Mouse (Mus musculus): ENCODE results near the gene Cybb. TPM values are rescaled to one million over a fixed set of nuclear protein-coding genes. Genes with fewer than 3 reads are reported as not detected.
"Not testable (repeated sequence)": the region's sequence is repeated elsewhere in the genome, so short reads cannot be mapped to it uniquely, and the experiment has no call there.

Cybb gene
- polyA plus RNA-seq (2014; fragmentation: Nextera tagmentation; extraction: Ambion mirVana): 3.0 and 3.8 TPM in 2 replicates

- H3K27me3 ChIP-seq (replicated peaks; ENCODE audit: control insufficient read depth, insufficient read depth, low read length): no peaks in the 10 kb centered on the region
- no peak within 1 kb of the TSS for H3K4me3 ChIP-seq (ENCODE audit: low read depth, low read length)
- no peaks in the 10 kb centered on the region for H3K9me3 ChIP-seq (ENCODE audit: control insufficient read depth, low read length)
- no peaks in the 10 kb centered on the region for H3K4me1 ChIP-seq (ENCODE audit: control insufficient read depth, insufficient read depth, low read length)
- H3K9ac ChIP-seq (ENCODE audit: low read depth, low read length): no peak within 1 kb of the TSS
- no peak within 1 kb of the TSS for H3K27ac ChIP-seq (replicated peaks; ENCODE audit: low read depth, low read length)
- DNase-seq (ENCODE audit: low spot score) (no peak), ATAC-seq (ENCODE audit: low read depth) (no peak)
- H3K36me3 ChIP-seq (ENCODE audit: control insufficient read depth, insufficient read depth, low read length): no peaks in the 10 kb centered on the region
- no peak within 1 kb of the TSS for H3K4me2 ChIP-seq (ENCODE audit: low read depth, low read length)
- 79% methylated on average over 4 of the region's 4 CpGs for WGBS
Observed at GRCm38 (mm10) chrX:9487671-9488070, at the start of gene Cybb. Gene Cybb (minus strand): TSS chrX:9487771.

DNA sequence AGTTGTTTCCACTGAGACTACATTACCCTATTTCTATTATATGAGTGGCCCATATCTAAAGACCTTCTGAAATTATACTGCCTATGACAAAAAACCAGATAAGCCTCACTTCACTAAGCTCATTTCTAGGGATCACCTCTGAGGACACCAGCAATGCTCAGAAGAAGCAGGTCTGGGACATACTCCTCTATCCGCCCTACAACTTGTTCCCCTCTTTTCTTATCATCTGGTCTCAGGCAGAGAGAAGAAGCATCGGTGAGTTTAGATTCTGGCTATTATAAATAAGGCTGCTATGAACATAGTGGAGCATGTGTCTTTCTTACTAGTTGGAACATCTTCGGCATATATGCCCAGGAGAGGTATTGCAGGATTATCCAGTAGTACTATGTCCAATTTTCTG is 49.3 kb upstream of the Cybb start:
- 87% methylated on average over 3 of the region's 3 CpGs for WGBS
- no peaks in the 10 kb centered on the region for H3K4me1 ChIP-seq (ENCODE audit: control insufficient read depth, insufficient read depth, low read length)
- DNase-seq (ENCODE audit: low spot score) (no peak), ATAC-seq (ENCODE audit: low read depth) (no peak)
- H3K4me3 ChIP-seq (ENCODE audit: low read depth, low read length): no peak overlapping the region
- H3K27me3 ChIP-seq (replicated peaks; ENCODE audit: control insufficient read depth, insufficient read depth, low read length): no peaks in the 10 kb centered on the region
- H3K9ac ChIP-seq (ENCODE audit: low read depth, low read length): no peak overlapping the region
- no peak overlapping the region for H3K4me2 ChIP-seq (ENCODE audit: low read depth, low read length)
- H3K36me3 ChIP-seq (ENCODE audit: control insufficient read depth, insufficient read depth, low read length): no peaks in the 10 kb centered on the region
- no peak overlapping the region for H3K27ac ChIP-seq (replicated peaks; ENCODE audit: low read depth, low read length)
- H3K9me3 ChIP-seq (ENCODE audit: control insufficient read depth, low read length): no peaks in the 10 kb centered on the region

GRCm38 (mm10) chrX:9519969-9520368 is 32.4 kb upstream of the Cybb start:
- not testable (repeated sequence) for ATAC-seq (ENCODE audit: low read depth); H3K4me3 ChIP-seq (ENCODE audit: low read depth, low read length); H3K27me3 ChIP-seq (replicated peaks; ENCODE audit: control insufficient read depth, insufficient read depth, low read length); H3K4me2 ChIP-seq (ENCODE audit: low read depth, low read length); H3K36me3 ChIP-seq (ENCODE audit: control insufficient read depth, insufficient read depth, low read length); H3K4me1 ChIP-seq (ENCODE audit: control insufficient read depth, insufficient read depth, low read length); H3K27ac ChIP-seq (replicated peaks; ENCODE audit: low read depth, low read length); H3K9ac ChIP-seq (ENCODE audit: low read depth, low read length); H3K9me3 ChIP-seq (ENCODE audit: control insufficient read depth, low read length)
- DNase-seq (ENCODE audit: low spot score): peak; percentile 23
- 25% methylated on average over 2 of the region's 2 CpGs for WGBS

- not testable (repeated sequence) for H3K9ac ChIP-seq (ENCODE audit: low read depth, low read length); H3K27me3 ChIP-seq (replicated peaks; ENCODE audit: control insufficient read depth, insufficient read depth, low read length); DNase-seq (ENCODE audit: low spot score); ATAC-seq (ENCODE audit: low read depth); H3K4me3 ChIP-seq (ENCODE audit: low read depth, low read length); H3K27ac ChIP-seq (replicated peaks; ENCODE audit: low read depth, low read length); H3K9me3 ChIP-seq (ENCODE audit: control insufficient read depth, low read length); H3K36me3 ChIP-seq (ENCODE audit: control insufficient read depth, insufficient read depth, low read length); H3K4me1 ChIP-seq (ENCODE audit: control insufficient read depth, insufficient read depth, low read length); H3K4me2 ChIP-seq (ENCODE audit: low read depth, low read length)
Observed at GRCm38 (mm10) chrX:9517531-9517930, 30.0 kb upstream of the Cybb start.

- not testable (repeated sequence) for DNase-seq (ENCODE audit: low spot score)
Observed at GRCm38 (mm10) chrX:9475036-9475435, 12.5 kb downstream of the Cybb start.

GRCm38 (mm10) chrX:9474440-9474839 is 13.1 kb downstream of the Cybb start:
- ATAC-seq (ENCODE audit: low read depth): no peak
- H3K4me3 ChIP-seq (ENCODE audit: low read depth, low read length): no peak overlapping the region
- no peaks in the 10 kb centered on the region for H3K36me3 ChIP-seq (ENCODE audit: control insufficient read depth, insufficient read depth, low read length)
- H3K9me3 ChIP-seq (ENCODE audit: control insufficient read depth, low read length): no peaks in the 10 kb centered on the region
- no peaks in the 10 kb centered on the region for H3K4me1 ChIP-seq (ENCODE audit: control insufficient read depth, insufficient read depth, low read length)
- H3K27me3 ChIP-seq (replicated peaks; ENCODE audit: control insufficient read depth, insufficient read depth, low read length): no peaks in the 10 kb centered on the region
- H3K27ac ChIP-seq (replicated peaks; ENCODE audit: low read depth, low read length): no peak overlapping the region
- no peak overlapping the region for H3K9ac ChIP-seq (ENCODE audit: low read depth, low read length)
- no peak for DNase-seq (ENCODE audit: low spot score)
- no peak overlapping the region for H3K4me2 ChIP-seq (ENCODE audit: low read depth, low read length)

More at GRCm38 (mm10) chrX:9475036-9475435, 12.5 kb downstream of the Cybb start:
- whole genome bisulfite sequencing: 78% methylated on average over 6 of the region's 6 CpGs
- not testable (repeated sequence) for H3K4me2 ChIP-seq (ENCODE audit: low read depth, low read length); H3K4me3 ChIP-seq (ENCODE audit: low read depth, low read length); H3K9me3 ChIP-seq (ENCODE audit: control insufficient read depth, low read length); H3K9ac ChIP-seq (ENCODE audit: low read depth, low read length); H3K27ac ChIP-seq (replicated peaks; ENCODE audit: low read depth, low read length); H3K36me3 ChIP-seq (ENCODE audit: control insufficient read depth, insufficient read depth, low read length); H3K27me3 ChIP-seq (replicated peaks; ENCODE audit: control insufficient read depth, insufficient read depth, low read length); H3K4me1 ChIP-seq (ENCODE audit: control insufficient read depth, insufficient read depth, low read length); ATAC-seq (ENCODE audit: low read depth)

DNA sequence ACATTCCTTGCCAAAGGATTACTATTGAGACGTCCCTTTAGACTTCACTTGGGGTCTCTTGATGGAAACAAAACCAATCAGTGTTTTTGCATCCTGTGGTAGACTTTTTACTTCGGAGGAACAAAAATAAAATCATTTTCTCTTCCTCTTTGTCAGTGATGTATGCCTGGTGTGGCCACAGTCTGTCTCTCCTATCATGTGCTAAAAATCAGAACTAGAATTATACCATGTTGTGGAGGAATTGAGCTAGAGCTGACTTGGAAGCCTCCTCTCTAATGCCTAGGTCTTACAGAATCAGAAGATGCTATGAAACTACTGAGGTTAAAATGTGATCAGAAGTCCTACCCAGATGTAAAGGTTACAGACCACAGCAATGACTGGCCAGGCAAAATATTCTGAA is 13.8 kb downstream of the Cybb start:
- Histone ChIP-seq H3K36me3 (ENCODE audit: control insufficient read depth, insufficient read depth, low read length) (no peaks in the 10 kb centered on the region), H3K9me3 (ENCODE audit: control insufficient read depth, low read length) (no peaks in the 10 kb centered on the region), H3K4me3 (ENCODE audit: low read depth, low read length) (no peak overlapping the region), H3K27ac (replicated peaks; ENCODE audit: low read depth, low read length) (no peak overlapping the region), H3K9ac (ENCODE audit: low read depth, low read length) (no peak overlapping the region), H3K4me1 (ENCODE audit: control insufficient read depth, insufficient read depth, low read length) (no peaks in the 10 kb centered on the region), H3K4me2 (ENCODE audit: low read depth, low read length) (no peak overlapping the region), H3K27me3 (replicated peaks; ENCODE audit: control insufficient read depth, insufficient read depth, low read length) (no peaks in the 10 kb centered on the region)
- DNase-seq (ENCODE audit: low spot score) (no peak), ATAC-seq (ENCODE audit: low read depth) (no peak)
- WGBS: 63% methylated on average over 2 of the region's 2 CpGs

DNA sequence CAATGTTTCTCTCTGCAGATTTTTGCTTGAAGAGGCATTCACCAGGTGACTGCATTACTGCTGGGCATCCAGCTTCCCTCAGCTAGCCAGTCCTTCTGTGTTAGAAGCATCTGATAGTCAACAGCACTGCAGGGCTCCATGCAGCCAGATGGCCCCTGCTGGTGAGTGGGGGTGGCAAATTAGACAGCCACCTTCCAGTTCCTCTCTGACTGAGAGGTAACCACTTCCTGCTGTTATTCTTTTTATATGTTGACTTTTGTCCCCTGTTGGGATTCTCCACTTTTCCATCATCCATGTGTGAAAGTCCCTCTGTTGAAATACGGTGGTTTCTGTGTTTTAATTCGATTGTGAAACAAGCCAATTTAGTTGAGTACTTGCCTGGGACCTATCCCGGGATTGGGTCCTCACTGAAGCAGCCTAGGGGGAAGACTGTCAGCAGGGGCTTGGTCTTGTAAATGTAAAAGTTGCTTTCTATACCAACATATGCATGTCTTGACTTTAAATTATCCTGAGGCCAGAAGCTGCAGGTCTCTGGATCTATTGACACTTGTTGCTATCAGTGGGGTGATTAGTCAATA is 16.7 kb downstream of the Cybb start:
- no peak overlapping the region for H3K9ac ChIP-seq (ENCODE audit: low read depth, low read length)
- H3K4me3 ChIP-seq (ENCODE audit: low read depth, low read length): no peak overlapping the region
- no peak overlapping the region for H3K27ac ChIP-seq (replicated peaks; ENCODE audit: low read depth, low read length)
- WGBS: 44% methylated on average over 3 of the region's 3 CpGs
- H3K27me3 ChIP-seq (replicated peaks; ENCODE audit: control insufficient read depth, insufficient read depth, low read length): no peaks in the 10 kb centered on the region
- no peaks in the 10 kb centered on the region for H3K4me1 ChIP-seq (ENCODE audit: control insufficient read depth, insufficient read depth, low read length)
- no peak for ATAC-seq (ENCODE audit: low read depth)
- no peaks in the 10 kb centered on the region for H3K9me3 ChIP-seq (ENCODE audit: control insufficient read depth, low read length)
- DNase-seq (ENCODE audit: low spot score): no peak
- no peaks in the 10 kb centered on the region for H3K36me3 ChIP-seq (ENCODE audit: control insufficient read depth, insufficient read depth, low read length)
- no peak overlapping the region for H3K4me2 ChIP-seq (ENCODE audit: low read depth, low read length)

DNA sequence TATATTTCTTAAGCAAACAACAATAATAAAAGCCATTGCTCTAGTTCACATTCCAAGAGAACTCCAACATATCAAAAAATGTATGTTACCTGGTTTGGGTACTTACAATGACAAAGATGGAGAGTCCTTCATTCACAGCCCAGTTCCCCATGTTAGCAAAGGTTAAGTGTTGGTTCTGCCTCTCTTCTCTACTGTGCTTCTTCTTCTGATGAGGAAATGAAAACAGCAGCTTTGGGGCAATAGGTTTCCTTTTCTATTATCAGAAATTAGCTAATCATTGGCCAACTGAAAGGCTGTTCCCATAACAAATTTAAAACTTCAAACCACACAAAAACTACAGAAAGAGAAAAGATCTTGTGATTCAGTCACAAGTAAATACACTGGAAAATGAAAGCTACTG is 18.5 kb downstream of the Cybb start:
- no peak for DNase-seq (ENCODE audit: low spot score)
- Histone ChIP-seq H3K36me3 (ENCODE audit: control insufficient read depth, insufficient read depth, low read length) (no peaks in the 10 kb centered on the region), H3K27ac (replicated peaks; ENCODE audit: low read depth, low read length) (no peak overlapping the region), H3K4me2 (ENCODE audit: low read depth, low read length) (no peak overlapping the region), H3K9me3 (ENCODE audit: control insufficient read depth, low read length) (no peaks in the 10 kb centered on the region), H3K4me1 (ENCODE audit: control insufficient read depth, insufficient read depth, low read length) (no peaks in the 10 kb centered on the region), H3K9ac (ENCODE audit: low read depth, low read length) (no peak overlapping the region), H3K27me3 (replicated peaks; ENCODE audit: control insufficient read depth, insufficient read depth, low read length) (no peaks in the 10 kb centered on the region), H3K4me3 (ENCODE audit: low read depth, low read length) (no peak overlapping the region)
- ATAC-seq (ENCODE audit: low read depth): no peak
